Mouse (Mus musculus): ENCODE measurements around the gene Crhr1.

DNA sequence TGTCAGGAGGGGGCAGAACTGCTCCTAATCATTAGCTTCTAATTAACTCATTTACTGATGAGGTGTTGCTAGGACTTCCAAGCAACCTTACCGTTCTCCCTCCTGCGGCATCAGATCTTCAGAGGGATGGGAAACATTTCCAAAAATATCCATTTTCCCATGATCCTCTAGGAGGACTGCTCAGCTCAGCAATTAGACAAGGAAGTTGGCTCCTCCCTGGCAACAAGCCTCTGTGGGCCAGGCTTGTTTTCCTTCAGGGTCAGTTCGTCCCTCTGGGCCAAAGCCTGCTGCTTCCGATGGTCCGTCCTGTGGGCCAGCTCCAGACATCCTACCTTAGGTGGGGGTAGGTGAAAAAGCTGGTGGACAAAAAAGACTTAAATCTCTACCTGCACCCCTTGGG, 28.5 kb downstream of the Crhr1 start:
- TF ChIP-seq CTCF (IDR thresholded peaks at IDR 0.05; ENCODE audit: extremely low read depth, insufficient read depth, insufficient read length, insufficient replicate concordance) (no peak), POLR2A (IDR thresholded peaks at IDR 0.05; ENCODE audit: low read depth, low read length) (no peak)

Data from spleen, adult 2 months (tissue).